Mouse (Mus musculus): ENCODE data around the gene Ddx20. TPM values are rescaled to one million over a fixed set of nuclear protein-coding genes. Genes with fewer than 3 reads are reported as not detected.
A peak's percentile ranks its signal among the peaks of the same experiment; 100 is the strongest.

Ddx20 gene
- polyA plus RNA-seq (2014; fragmentation: Nextera tagmentation; extraction: Ambion mirVana) = 47.6 and 52.9 TPM in 2 replicates

DNA sequence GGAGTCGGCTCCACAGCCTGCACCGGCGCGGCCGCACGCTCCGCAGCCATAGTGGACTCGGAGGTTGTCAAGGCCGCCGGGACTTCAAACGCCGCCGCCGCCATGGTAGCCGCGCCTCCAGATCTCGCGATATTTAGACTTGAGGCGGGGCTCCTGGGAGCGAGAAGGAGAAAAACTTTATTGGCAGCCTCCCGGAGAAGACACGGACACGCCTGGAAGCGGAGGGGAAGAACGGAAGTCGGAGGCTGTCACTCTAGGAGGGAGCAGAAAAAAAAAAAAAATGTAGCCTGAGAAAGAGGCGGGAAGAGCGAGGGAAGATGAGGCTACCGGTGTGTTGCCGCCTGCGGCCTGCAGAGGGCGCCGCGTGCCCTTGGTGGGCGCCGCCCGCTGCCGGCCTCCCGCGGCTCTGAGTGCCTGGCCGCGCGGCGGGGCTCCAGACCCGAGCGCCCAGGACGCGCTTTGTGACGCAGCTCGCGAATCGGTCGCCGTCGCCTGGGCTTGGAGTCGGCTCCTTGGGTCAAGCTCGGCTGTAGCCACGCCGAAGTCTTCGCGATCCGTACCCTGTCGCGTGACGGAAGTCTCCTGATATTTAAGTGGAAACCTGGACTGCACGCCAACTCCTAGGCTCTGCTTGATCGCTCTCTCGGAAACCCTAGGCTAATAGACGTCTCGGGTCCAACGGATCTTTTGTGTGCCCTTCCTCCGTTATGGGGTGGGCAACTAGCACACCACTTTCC, at the start of gene Ddx20:
Gene Ddx20, minus strand, starts transcription at position 251 of the 737 bp plus-strand sequence.
- DNase-seq (ENCODE audit: low spot score) (peak; percentile 98), ATAC-seq (replicated peaks; ENCODE audit: low FRiP score) (peak; percentile 95)
- H3K4me1 ChIP-seq (replicated peaks; ENCODE audit: control insufficient read depth, insufficient read depth, low read length) = 0 out of 2 replicates have a peak, but pooled peaks cover 2% of the 10 kb centered on the region
- no peaks in the 10 kb centered on the region for H3K9me3 ChIP-seq (ENCODE audit: control insufficient read depth, low read length)
- no peaks in the 10 kb centered on the region for H3K27me3 ChIP-seq (ENCODE audit: control insufficient read depth, insufficient read depth, low read length)
- peak within 1 kb of the TSS; percentile 92 for H3K9ac ChIP-seq (ENCODE audit: low read length)
- under 1% methylated on average over 72 of the region's 72 CpGs for WGBS
- peak within 1 kb of the TSS; percentile 92 for H3K4me3 ChIP-seq (ENCODE audit: low read depth, low read length)
- peaks cover 3% of the 10 kb centered on the region; the same call in 1 of the 2 replicates for H3K36me3 ChIP-seq (ENCODE audit: control insufficient read depth, insufficient read depth, low read length)
- peak within 1 kb of the TSS; percentile 59 for H3K4me2 ChIP-seq (ENCODE audit: low read depth, low read length, severe bottlenecking)
- peak within 1 kb of the TSS; percentile 55 for H3K27ac ChIP-seq (ENCODE audit: low read depth, low read length)

DNA sequence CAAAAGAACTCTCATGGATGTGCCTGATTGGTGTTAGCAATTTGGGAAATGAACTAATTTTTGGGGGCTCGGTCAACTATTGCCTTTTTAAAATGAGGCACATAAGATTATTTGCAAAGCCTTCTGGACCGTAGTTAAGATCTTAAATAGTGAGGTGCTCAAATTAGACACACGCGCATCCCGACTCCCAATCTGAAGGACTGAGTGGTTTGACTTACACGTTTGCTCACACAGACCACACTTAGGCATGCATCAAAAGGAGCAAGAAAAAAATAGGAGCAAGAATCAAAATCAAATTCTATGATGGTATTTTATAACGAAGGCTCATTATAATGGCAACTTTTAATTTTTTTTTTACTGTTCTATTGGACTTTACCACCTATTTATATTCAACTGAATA, 49.7 kb upstream of the Ddx20 start:
- no peaks in the 10 kb centered on the region for H3K4me1 ChIP-seq (replicated peaks; ENCODE audit: control insufficient read depth, insufficient read depth, low read length)
- H3K9ac ChIP-seq (ENCODE audit: low read length) = no peak overlapping the region
- H3K9me3 ChIP-seq (ENCODE audit: control insufficient read depth, low read length) = no peaks in the 10 kb centered on the region
- ATAC-seq (replicated peaks; ENCODE audit: low FRiP score) (no peak), DNase-seq (ENCODE audit: low spot score) (no peak)
- no peaks in the 10 kb centered on the region for H3K27me3 ChIP-seq (ENCODE audit: control insufficient read depth, insufficient read depth, low read length)
- 93% methylated on average over 7 of the region's 7 CpGs for WGBS
- no peak overlapping the region for H3K4me2 ChIP-seq (ENCODE audit: low read depth, low read length, severe bottlenecking)
- H3K4me3 ChIP-seq (ENCODE audit: low read depth, low read length) = no peak overlapping the region
- no peak overlapping the region for H3K27ac ChIP-seq (ENCODE audit: low read depth, low read length)
- H3K36me3 ChIP-seq (ENCODE audit: control insufficient read depth, insufficient read depth, low read length) = no peaks in the 10 kb centered on the region

DNA sequence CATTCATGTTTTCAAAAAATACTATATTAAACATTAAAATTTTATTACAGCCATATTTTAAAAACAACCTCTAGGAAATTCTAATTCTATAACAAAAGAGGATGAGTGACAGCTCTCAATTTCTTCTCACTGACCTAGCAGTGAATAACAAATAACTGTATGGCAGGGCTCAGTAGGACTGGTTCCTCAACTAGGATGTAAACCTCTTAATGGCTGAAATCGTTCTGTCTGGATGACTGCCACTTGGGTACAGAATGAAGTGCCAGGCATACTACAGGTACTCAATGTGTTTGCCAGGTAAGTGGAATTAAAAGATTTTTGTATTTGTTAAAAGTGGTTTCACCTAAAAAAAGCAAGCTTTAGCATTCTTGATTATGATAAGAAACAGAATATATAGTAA, 48.8 kb upstream of the Ddx20 start:
- WGBS = 91% methylated on average over 1 of the region's 1 CpGs
- no peaks in the 10 kb centered on the region for H3K27me3 ChIP-seq (ENCODE audit: control insufficient read depth, insufficient read depth, low read length)
- H3K36me3 ChIP-seq (ENCODE audit: control insufficient read depth, insufficient read depth, low read length) = no peaks in the 10 kb centered on the region
- no peaks in the 10 kb centered on the region for H3K9me3 ChIP-seq (ENCODE audit: control insufficient read depth, low read length)
- no peaks in the 10 kb centered on the region for H3K4me1 ChIP-seq (replicated peaks; ENCODE audit: control insufficient read depth, insufficient read depth, low read length)
- H3K4me3 ChIP-seq (ENCODE audit: low read depth, low read length) = no peak overlapping the region
- no peak for DNase-seq (ENCODE audit: low spot score)
- H3K9ac ChIP-seq (ENCODE audit: low read length) = no peak overlapping the region
- no peak overlapping the region for H3K27ac ChIP-seq (ENCODE audit: low read depth, low read length)
- ATAC-seq (replicated peaks; ENCODE audit: low FRiP score) = no peak
- no peak overlapping the region for H3K4me2 ChIP-seq (ENCODE audit: low read depth, low read length, severe bottlenecking)

GRCm38 (mm10) chr3:105735285-105735684, 47.9 kb upstream of the Ddx20 start:
- DNase-seq (ENCODE audit: low spot score) = no peak
- H3K36me3 ChIP-seq (ENCODE audit: control insufficient read depth, insufficient read depth, low read length) = no peaks in the 10 kb centered on the region
- no peaks in the 10 kb centered on the region for H3K4me1 ChIP-seq (replicated peaks; ENCODE audit: control insufficient read depth, insufficient read depth, low read length)
- no peak overlapping the region for H3K27ac ChIP-seq (ENCODE audit: low read depth, low read length)
- H3K9ac ChIP-seq (ENCODE audit: low read length) = no peak overlapping the region
- H3K4me3 ChIP-seq (ENCODE audit: low read depth, low read length) = no peak overlapping the region
- no peaks in the 10 kb centered on the region for H3K9me3 ChIP-seq (ENCODE audit: control insufficient read depth, low read length)
- no peak for ATAC-seq (replicated peaks; ENCODE audit: low FRiP score)
- no peaks in the 10 kb centered on the region for H3K27me3 ChIP-seq (ENCODE audit: control insufficient read depth, insufficient read depth, low read length)
- no peak overlapping the region for H3K4me2 ChIP-seq (ENCODE audit: low read depth, low read length, severe bottlenecking)

DNA sequence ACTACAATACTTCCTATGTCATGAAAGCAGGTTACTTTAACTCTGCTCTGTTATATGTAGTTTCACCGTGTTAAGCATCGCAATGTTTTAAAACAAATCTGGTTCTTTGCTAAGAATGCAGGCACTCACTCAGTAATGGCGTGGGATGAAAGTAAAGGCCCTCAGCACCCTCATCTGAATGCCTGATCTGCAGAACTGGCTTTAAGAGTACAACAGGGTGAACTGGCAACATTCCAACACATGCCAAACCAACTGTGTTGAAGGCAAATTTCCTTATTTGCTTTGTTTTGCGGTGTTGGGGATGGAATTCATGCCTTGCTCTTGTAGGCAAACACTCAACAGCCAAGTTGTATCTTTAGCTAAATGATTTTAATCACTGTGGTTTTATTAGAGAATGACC, 46.2 kb upstream of the Ddx20 start:
- Histone ChIP-seq H3K27me3 (ENCODE audit: control insufficient read depth, insufficient read depth, low read length) (no peaks in the 10 kb centered on the region), H3K4me3 (ENCODE audit: low read depth, low read length) (no peak overlapping the region), H3K4me2 (ENCODE audit: low read depth, low read length, severe bottlenecking) (no peak overlapping the region), H3K36me3 (ENCODE audit: control insufficient read depth, insufficient read depth, low read length) (no peaks in the 10 kb centered on the region), H3K9me3 (ENCODE audit: control insufficient read depth, low read length) (no peaks in the 10 kb centered on the region), H3K27ac (ENCODE audit: low read depth, low read length) (no peak overlapping the region), H3K9ac (ENCODE audit: low read length) (no peak overlapping the region), H3K4me1 (replicated peaks; ENCODE audit: control insufficient read depth, insufficient read depth, low read length) (no peaks in the 10 kb centered on the region)
- DNase-seq (ENCODE audit: low spot score) (no peak), ATAC-seq (replicated peaks; ENCODE audit: low FRiP score) (no peak)
- WGBS = 94% methylated on average over 4 of the region's 4 CpGs

DNA sequence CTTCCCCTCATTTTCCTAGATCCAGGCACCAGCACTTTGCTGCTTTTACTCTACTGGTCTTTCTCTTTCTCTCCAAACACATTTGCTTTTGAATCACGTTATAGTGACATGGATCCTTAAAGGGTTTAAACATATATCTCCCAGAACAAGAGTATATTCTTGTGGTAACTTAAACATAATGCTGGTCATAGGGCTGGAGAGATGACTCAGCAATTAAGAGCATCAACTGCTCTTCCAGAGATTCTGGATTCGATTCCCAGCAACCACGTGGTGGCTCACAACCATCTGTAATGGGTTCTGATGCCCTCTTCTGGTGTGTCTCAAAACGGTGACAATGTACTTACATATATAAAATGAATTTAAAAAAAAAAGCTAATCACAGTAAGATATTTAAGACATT, 45.0 kb upstream of the Ddx20 start:
- no peak overlapping the region for H3K4me3 ChIP-seq (ENCODE audit: low read depth, low read length)
- no peak for DNase-seq (ENCODE audit: low spot score)
- 93% methylated on average over 4 of the region's 4 CpGs for WGBS
- no peak overlapping the region for H3K9ac ChIP-seq (ENCODE audit: low read length)
- no peak overlapping the region for H3K27ac ChIP-seq (ENCODE audit: low read depth, low read length)
- no peaks in the 10 kb centered on the region for H3K36me3 ChIP-seq (ENCODE audit: control insufficient read depth, insufficient read depth, low read length)
- ATAC-seq (replicated peaks; ENCODE audit: low FRiP score) = no peak
- H3K4me2 ChIP-seq (ENCODE audit: low read depth, low read length, severe bottlenecking) = no peak overlapping the region
- no peaks in the 10 kb centered on the region for H3K4me1 ChIP-seq (replicated peaks; ENCODE audit: control insufficient read depth, insufficient read depth, low read length)
- H3K27me3 ChIP-seq (ENCODE audit: control insufficient read depth, insufficient read depth, low read length) = no peaks in the 10 kb centered on the region
- H3K9me3 ChIP-seq (ENCODE audit: control insufficient read depth, low read length) = no peaks in the 10 kb centered on the region

DNA sequence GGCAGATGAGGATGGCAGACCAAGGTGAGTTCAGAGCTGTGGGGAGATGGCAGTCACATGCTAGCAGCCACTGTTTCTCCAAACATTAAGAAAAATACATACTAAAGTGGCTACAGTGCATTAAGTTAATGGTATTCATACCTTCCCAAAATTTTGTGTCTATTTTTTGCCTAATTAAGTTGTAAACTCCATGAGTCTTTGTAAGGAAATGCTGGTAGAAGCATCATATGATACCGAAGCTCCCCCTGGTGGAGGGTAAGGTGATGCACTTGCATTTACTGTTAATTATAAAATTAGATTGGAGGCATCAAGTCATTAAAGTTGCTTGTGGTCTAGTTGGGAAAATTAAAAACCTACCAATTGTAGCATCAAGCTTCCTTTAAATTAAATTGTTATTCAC, 38.7 kb upstream of the Ddx20 start:
- ATAC-seq (replicated peaks; ENCODE audit: low FRiP score) (no peak), DNase-seq (ENCODE audit: low spot score) (no peak)
- WGBS = 3% methylated on average over 1 of the region's 1 CpGs
- no peaks in the 10 kb centered on the region for H3K9me3 ChIP-seq (ENCODE audit: control insufficient read depth, low read length)
- H3K27me3 ChIP-seq (ENCODE audit: control insufficient read depth, insufficient read depth, low read length) = no peaks in the 10 kb centered on the region
- no peaks in the 10 kb centered on the region for H3K36me3 ChIP-seq (ENCODE audit: control insufficient read depth, insufficient read depth, low read length)
- H3K4me2 ChIP-seq (ENCODE audit: low read depth, low read length, severe bottlenecking) = no peak overlapping the region
- H3K4me1 ChIP-seq (replicated peaks; ENCODE audit: control insufficient read depth, insufficient read depth, low read length) = no peaks in the 10 kb centered on the region
- no peak overlapping the region for H3K4me3 ChIP-seq (ENCODE audit: low read depth, low read length)
- H3K27ac ChIP-seq (ENCODE audit: low read depth, low read length) = no peak overlapping the region
- H3K9ac ChIP-seq (ENCODE audit: low read length) = no peak overlapping the region

DNA sequence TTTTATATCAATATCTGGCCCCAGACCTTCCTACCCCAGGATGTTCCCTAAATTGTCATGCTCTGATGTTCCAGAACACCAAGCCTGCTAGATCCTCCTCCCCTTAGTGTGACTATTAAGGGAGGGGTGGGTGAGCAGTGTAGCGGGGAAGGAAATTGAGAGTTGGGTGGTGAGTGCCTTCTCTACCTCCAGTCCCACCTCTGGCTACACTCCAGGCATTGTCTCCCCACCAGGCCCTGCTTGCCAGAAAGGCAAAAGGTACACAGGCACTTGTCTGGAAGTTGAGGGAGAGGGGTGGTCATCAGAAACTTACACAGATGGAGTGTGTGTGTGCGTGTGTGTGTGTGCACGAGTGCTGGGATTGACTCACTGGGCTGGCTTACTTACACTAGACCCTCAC, 35.1 kb upstream of the Ddx20 start:
- H3K9me3 ChIP-seq (ENCODE audit: control insufficient read depth, low read length) = no peaks in the 10 kb centered on the region

GRCm38 (mm10) chr3:105721681-105722201, 34.4 kb upstream of the Ddx20 start:
- WGBS = 75% methylated on average over 2 of the region's 2 CpGs
- Histone ChIP-seq H3K36me3 (ENCODE audit: control insufficient read depth, insufficient read depth, low read length) (no peaks in the 10 kb centered on the region), H3K27ac (ENCODE audit: low read depth, low read length) (no peak overlapping the region), H3K27me3 (ENCODE audit: control insufficient read depth, insufficient read depth, low read length) (no peaks in the 10 kb centered on the region), H3K4me1 (replicated peaks; ENCODE audit: control insufficient read depth, insufficient read depth, low read length) (0 out of 2 replicates have a peak, but pooled peaks cover 6% of the 10 kb centered on the region), H3K9me3 (ENCODE audit: control insufficient read depth, low read length) (no peaks in the 10 kb centered on the region), H3K9ac (ENCODE audit: low read length) (no peak overlapping the region), H3K4me2 (ENCODE audit: low read depth, low read length, severe bottlenecking) (no peak overlapping the region), H3K4me3 (ENCODE audit: low read depth, low read length) (no peak overlapping the region)
- DNase-seq (ENCODE audit: low spot score) (no peak), ATAC-seq (replicated peaks; ENCODE audit: low FRiP score) (no peak)

More for the DNA sequence above, 35.1 kb upstream of the Ddx20 start:
- Histone ChIP-seq H3K4me3 (ENCODE audit: low read depth, low read length) (no peak overlapping the region), H3K36me3 (ENCODE audit: control insufficient read depth, insufficient read depth, low read length) (no peaks in the 10 kb centered on the region), H3K27ac (ENCODE audit: low read depth, low read length) (no peak overlapping the region), H3K27me3 (ENCODE audit: control insufficient read depth, insufficient read depth, low read length) (no peaks in the 10 kb centered on the region), H3K9ac (ENCODE audit: low read length) (no peak overlapping the region), H3K4me2 (ENCODE audit: low read depth, low read length, severe bottlenecking) (no peak overlapping the region), H3K4me1 (replicated peaks; ENCODE audit: control insufficient read depth, insufficient read depth, low read length) (0 out of 2 replicates have a peak, but pooled peaks cover 6% of the 10 kb centered on the region)
- no peak for ATAC-seq (replicated peaks; ENCODE audit: low FRiP score)
- no peak for DNase-seq (ENCODE audit: low spot score)
- 91% methylated on average over 3 of the region's 3 CpGs for WGBS
